Mouse (Mus musculus): Measurements from ENCODE around the gene Gas6. TPM values are rescaled to one million over a fixed set of nuclear protein-coding genes. Genes with fewer than 3 reads are reported as not detected.
A peak's percentile ranks its signal among the peaks of the same experiment; 100 is the strongest.

The Gas6 gene
- polyA plus RNA-seq (2016; fragmentation: Nextera tagmentation; extraction: Ambion mirVana) = 13.8 and 23.3 TPM in 2 replicates

GRCm38 (mm10) chr8:13493858-13494631 lies at the start of gene Gas6:
Gas6 (minus strand) TSS chr8:13494490.
- Histone ChIP-seq H3K36me3 (no peaks in the 10 kb centered on the region), H3K27ac (peak within 1 kb of the TSS; percentile 77; the same call in 1 of the 2 replicates), H3K4me3 (peak within 1 kb of the TSS; percentile 70), H3K27me3 (ENCODE audit: insufficient read depth, poor library complexity, severe bottlenecking) (peaks cover 51% of the 10 kb centered on the region), H3K9me3 (no peaks in the 10 kb centered on the region), H3K4me1 (peaks cover 48% of the 10 kb centered on the region)
- WGBS = 2% methylated on average over 64 of the region's 64 CpGs
- peak; percentile 86 for DNase-seq (ENCODE audit: low spot score)

- Histone ChIP-seq H3K27ac (no peak overlapping the region), H3K27me3 (ENCODE audit: insufficient read depth, poor library complexity, severe bottlenecking) (no peaks in the 10 kb centered on the region), H3K36me3 (no peaks in the 10 kb centered on the region), H3K9me3 (no peaks in the 10 kb centered on the region), H3K4me1 (peaks cover 4% of the 10 kb centered on the region; the same call in 1 of the 2 replicates), H3K4me3 (no peak overlapping the region)
- 65% methylated on average over 5 of the region's 5 CpGs for WGBS
- no peak for DNase-seq (ENCODE audit: low spot score)
Measured at GRCm38 (mm10) chr8:13541526-13541925, 47.2 kb upstream of the Gas6 start.

- Histone ChIP-seq H3K27me3 (ENCODE audit: insufficient read depth, poor library complexity, severe bottlenecking) (no peaks in the 10 kb centered on the region), H3K27ac (no peak overlapping the region), H3K4me3 (no peak overlapping the region), H3K4me1 (peaks cover 4% of the 10 kb centered on the region; the same call in 1 of the 2 replicates), H3K9me3 (no peaks in the 10 kb centered on the region), H3K36me3 (no peaks in the 10 kb centered on the region)
- WGBS = 82% methylated on average over 5 of the region's 5 CpGs
- DNase-seq (ENCODE audit: low spot score) = no peak
Measured at GRCm38 (mm10) chr8:13540122-13540521, 45.8 kb upstream of the Gas6 start.

- Histone ChIP-seq H3K36me3 (no peaks in the 10 kb centered on the region), H3K9me3 (no peaks in the 10 kb centered on the region), H3K27me3 (ENCODE audit: insufficient read depth, poor library complexity, severe bottlenecking) (no peaks in the 10 kb centered on the region), H3K27ac (no peak overlapping the region), H3K4me3 (no peak overlapping the region), H3K4me1 (peaks cover 4% of the 10 kb centered on the region; the same call in 1 of the 2 replicates)
- no peak for DNase-seq (ENCODE audit: low spot score)
- WGBS = 66% methylated on average over 6 of the region's 6 CpGs
Measured at GRCm38 (mm10) chr8:13538821-13539220, 44.5 kb upstream of the Gas6 start.

GRCm38 (mm10) chr8:13537102-13537501 lies 42.8 kb upstream of the Gas6 start:
- Histone ChIP-seq H3K4me1 (peaks cover 4% of the 10 kb centered on the region; the same call in 1 of the 2 replicates), H3K36me3 (no peaks in the 10 kb centered on the region), H3K27me3 (ENCODE audit: insufficient read depth, poor library complexity, severe bottlenecking) (no peaks in the 10 kb centered on the region), H3K4me3 (no peak overlapping the region), H3K9me3 (no peaks in the 10 kb centered on the region), H3K27ac (no peak overlapping the region)
- 63% methylated on average over 2 of the region's 2 CpGs for WGBS
- no peak for DNase-seq (ENCODE audit: low spot score)

- Histone ChIP-seq H3K4me3 (no peak overlapping the region), H3K4me1 (peaks cover 28% of the 10 kb centered on the region), H3K27ac (no peak overlapping the region), H3K27me3 (ENCODE audit: insufficient read depth, poor library complexity, severe bottlenecking) (no peaks in the 10 kb centered on the region), H3K9me3 (no peaks in the 10 kb centered on the region; the same call in 1 of the 2 replicates), H3K36me3 (no peaks in the 10 kb centered on the region)
- 85% methylated on average over 8 of the region's 8 CpGs for WGBS
- no peak for DNase-seq (ENCODE audit: low spot score)
Measured at GRCm38 (mm10) chr8:13533123-13533522, 38.8 kb upstream of the Gas6 start.

- 70% methylated on average over 9 of the region's 9 CpGs for WGBS
- no peak overlapping the region for H3K27ac ChIP-seq
- DNase-seq (ENCODE audit: low spot score) = no peak
Measured at GRCm38 (mm10) chr8:13531602-13532171, 37.4 kb upstream of the Gas6 start.

GRCm38 (mm10) chr8:13530941-13531340 lies 36.7 kb upstream of the Gas6 start:
- Histone ChIP-seq H3K27ac (no peak overlapping the region), H3K27me3 (ENCODE audit: insufficient read depth, poor library complexity, severe bottlenecking) (no peaks in the 10 kb centered on the region), H3K4me3 (no peak overlapping the region), H3K4me1 (peaks cover 28% of the 10 kb centered on the region), H3K36me3 (no peaks in the 10 kb centered on the region), H3K9me3 (peaks cover 5% of the 10 kb centered on the region; the same call in 1 of the 2 replicates)
- peak; percentile 85 for DNase-seq (ENCODE audit: low spot score)
- WGBS = 48% methylated on average over 5 of the region's 5 CpGs

More at GRCm38 (mm10) chr8:13531602-13532171, 37.4 kb upstream of the Gas6 start:
- peaks cover 5% of the 10 kb centered on the region; the same call in 1 of the 2 replicates for H3K9me3 ChIP-seq
- H3K4me3 ChIP-seq = no peak overlapping the region
- H3K36me3 ChIP-seq = no peaks in the 10 kb centered on the region
- H3K4me1 ChIP-seq = peaks cover 28% of the 10 kb centered on the region
- H3K27me3 ChIP-seq (ENCODE audit: insufficient read depth, poor library complexity, severe bottlenecking) = no peaks in the 10 kb centered on the region

GRCm38 (mm10) chr8:13530401-13530800 lies 36.1 kb upstream of the Gas6 start:
- Histone ChIP-seq H3K27me3 (ENCODE audit: insufficient read depth, poor library complexity, severe bottlenecking) (no peaks in the 10 kb centered on the region), H3K27ac (peak overlapping the region; percentile 36; the same call in 1 of the 2 replicates), H3K4me1 (peaks cover 28% of the 10 kb centered on the region), H3K4me3 (no peak overlapping the region), H3K36me3 (no peaks in the 10 kb centered on the region), H3K9me3 (peaks cover 5% of the 10 kb centered on the region; the same call in 1 of the 2 replicates)
- WGBS = 81% methylated on average over 3 of the region's 3 CpGs
- no peak for DNase-seq (ENCODE audit: low spot score)

- H3K27ac ChIP-seq = peak overlapping the region; percentile 65; the same call in 1 of the 2 replicates
- no peak overlapping the region for H3K4me3 ChIP-seq
- no peak for DNase-seq (ENCODE audit: low spot score)
- peaks cover 28% of the 10 kb centered on the region for H3K4me1 ChIP-seq
- H3K9me3 ChIP-seq = peaks cover 5% of the 10 kb centered on the region; the same call in 1 of the 2 replicates
- no peaks in the 10 kb centered on the region for H3K27me3 ChIP-seq (ENCODE audit: insufficient read depth, poor library complexity, severe bottlenecking)
- WGBS = 59% methylated on average over 7 of the region's 7 CpGs
- H3K36me3 ChIP-seq = no peaks in the 10 kb centered on the region
Measured at GRCm38 (mm10) chr8:13529891-13530316, 35.6 kb upstream of the Gas6 start.

- peak overlapping the region; percentile 65 for H3K27ac ChIP-seq
- WGBS = 53% methylated on average over 15 of the region's 15 CpGs
- peaks cover 28% of the 10 kb centered on the region for H3K4me1 ChIP-seq
- no peaks in the 10 kb centered on the region for H3K36me3 ChIP-seq
- no peak for DNase-seq (ENCODE audit: low spot score)
- no peaks in the 10 kb centered on the region for H3K27me3 ChIP-seq (ENCODE audit: insufficient read depth, poor library complexity, severe bottlenecking)
- no peak overlapping the region for H3K4me3 ChIP-seq
- H3K9me3 ChIP-seq = peaks cover 5% of the 10 kb centered on the region; the same call in 1 of the 2 replicates
Measured at GRCm38 (mm10) chr8:13529011-13529840, 34.9 kb upstream of the Gas6 start.

GRCm38 (mm10) chr8:13521392-13521791 lies 27.1 kb upstream of the Gas6 start:
- no peak for DNase-seq (ENCODE audit: low spot score)
- 46% methylated on average over 7 of the region's 7 CpGs for WGBS
- H3K4me1 ChIP-seq = peaks cover 19% of the 10 kb centered on the region

More at GRCm38 (mm10) chr8:13521392-13521791, 27.1 kb upstream of the Gas6 start:
- Histone ChIP-seq H3K27ac (no peak overlapping the region), H3K36me3 (no peaks in the 10 kb centered on the region), H3K27me3 (ENCODE audit: insufficient read depth, poor library complexity, severe bottlenecking) (no peaks in the 10 kb centered on the region), H3K4me3 (no peak overlapping the region), H3K9me3 (no peaks in the 10 kb centered on the region)

Measured in heart, embryonic 10.5 days (tissue).